Mouse (Mus musculus): ENCODE data around the gene Apoc4. TPM values are rescaled to one million over a fixed set of nuclear protein-coding genes. Genes with fewer than 3 reads are reported as not detected.
A peak's percentile ranks its signal among the peaks of the same experiment; 100 is the strongest.
"Not testable (repeated sequence)": the region's sequence is repeated elsewhere in the genome, so short reads cannot be mapped to it uniquely, and the experiment has no call there.

Apoc4 gene
- total RNA-seq, 2 experiments from 2014 or later: not detected

DNA sequence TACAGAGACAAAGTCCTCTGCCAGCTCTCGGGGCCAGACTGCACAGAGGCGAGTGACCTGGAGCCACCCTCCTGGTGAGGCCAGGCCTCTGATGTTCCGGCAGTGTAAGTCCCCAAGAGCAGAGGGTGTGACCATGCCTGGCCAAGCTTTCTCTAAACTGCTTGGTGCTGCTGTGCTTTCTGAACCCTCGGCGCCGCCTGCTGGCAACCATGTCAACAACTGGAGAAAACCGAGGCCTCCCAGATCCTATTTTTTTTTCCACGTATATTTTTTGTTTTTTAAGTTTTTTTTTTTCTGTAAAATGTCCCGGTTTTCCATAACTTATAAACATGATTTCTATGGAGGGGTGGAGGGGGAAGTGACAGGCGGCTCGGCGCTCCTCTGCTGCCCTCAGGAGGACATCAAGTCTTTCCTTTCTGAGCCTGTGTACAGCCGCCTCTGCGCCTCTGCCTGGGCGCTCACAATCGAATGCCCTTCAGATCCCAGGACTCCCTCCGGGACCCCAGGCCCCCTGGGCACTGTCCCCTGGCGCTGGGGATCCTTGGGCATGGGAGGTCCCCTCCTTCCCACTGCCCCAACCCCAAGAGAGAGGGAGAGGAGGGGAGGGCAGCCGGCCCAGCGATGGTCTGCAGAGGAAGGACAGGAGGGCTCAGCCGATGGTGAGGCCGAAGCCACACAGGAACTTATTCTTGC is 19.9 kb upstream of the Apoc4 start:
- intact Hi-C loops (cut with DNase I): loop anchor here (5.0 kb wide), 1 partner anchor 294 kb away; no protein-coding TSS in a partner anchor
- DNase-seq (ENCODE audit: low spot score): peak; percentile 67

DNA sequence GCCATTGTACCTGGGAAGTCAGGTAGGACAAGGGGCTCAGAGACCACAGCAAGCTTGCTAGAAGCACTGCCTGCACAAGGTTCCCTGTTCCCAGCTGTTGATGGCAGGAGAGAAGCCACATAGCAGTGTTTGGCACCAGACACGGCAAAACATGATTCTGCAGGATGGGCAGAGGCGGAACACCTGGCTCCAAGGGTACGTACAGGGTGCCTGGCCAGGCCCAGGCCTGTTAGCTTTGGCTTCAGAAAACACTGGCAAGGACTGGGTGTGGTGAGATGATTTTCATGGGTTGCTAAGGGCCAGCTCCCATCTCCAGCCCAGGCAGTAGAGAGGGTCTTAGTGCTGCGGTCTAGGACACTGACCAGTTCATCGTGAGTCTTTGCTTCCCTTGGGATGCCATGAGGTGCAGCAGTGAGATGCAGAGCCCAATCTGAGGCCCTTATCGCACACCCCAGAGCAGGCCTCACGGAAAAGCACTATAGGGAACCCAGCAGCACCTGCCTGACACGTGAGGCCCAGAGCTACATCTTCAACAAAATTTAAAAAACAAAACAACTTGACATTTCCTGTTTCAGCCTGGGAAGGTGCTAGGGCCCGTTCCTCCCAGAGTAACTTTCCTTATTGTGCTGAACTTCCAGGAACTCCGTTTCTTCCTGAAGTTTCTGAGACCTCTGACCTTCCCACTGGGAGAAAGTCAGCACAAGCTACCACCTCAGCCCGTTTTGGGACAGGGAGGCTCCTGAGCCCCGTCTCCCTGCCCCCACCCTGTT is 19.2 kb upstream of the Apoc4 start:
- no peak for DNase-seq (ENCODE audit: low spot score)
- intact Hi-C loops (cut with DNase I): loop anchor here (5.0 kb wide), 1 partner anchor 293 kb away; no protein-coding TSS in a partner anchor

DNA sequence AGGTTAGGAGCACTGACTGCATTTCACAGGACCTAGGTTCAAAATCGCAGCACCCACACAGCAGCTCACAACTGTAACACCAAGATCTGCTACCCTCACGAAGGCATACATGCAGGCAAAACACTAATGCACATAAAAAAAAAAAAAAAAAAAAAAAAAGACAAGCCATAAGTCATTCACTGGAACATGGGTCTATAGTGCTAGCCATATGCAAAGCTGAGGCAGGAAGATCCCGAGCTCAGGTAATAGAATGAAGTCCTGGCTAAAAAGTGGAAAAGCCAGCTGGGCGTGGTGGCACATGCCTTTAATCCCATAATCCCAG is 18.5 kb upstream of the Apoc4 start:
- intact Hi-C loops (cut with DNase I): loop anchor here (5.0 kb wide), 1 partner anchor 292 kb away; no protein-coding TSS in a partner anchor
- no peak for DNase-seq (ENCODE audit: low spot score)

DNA sequence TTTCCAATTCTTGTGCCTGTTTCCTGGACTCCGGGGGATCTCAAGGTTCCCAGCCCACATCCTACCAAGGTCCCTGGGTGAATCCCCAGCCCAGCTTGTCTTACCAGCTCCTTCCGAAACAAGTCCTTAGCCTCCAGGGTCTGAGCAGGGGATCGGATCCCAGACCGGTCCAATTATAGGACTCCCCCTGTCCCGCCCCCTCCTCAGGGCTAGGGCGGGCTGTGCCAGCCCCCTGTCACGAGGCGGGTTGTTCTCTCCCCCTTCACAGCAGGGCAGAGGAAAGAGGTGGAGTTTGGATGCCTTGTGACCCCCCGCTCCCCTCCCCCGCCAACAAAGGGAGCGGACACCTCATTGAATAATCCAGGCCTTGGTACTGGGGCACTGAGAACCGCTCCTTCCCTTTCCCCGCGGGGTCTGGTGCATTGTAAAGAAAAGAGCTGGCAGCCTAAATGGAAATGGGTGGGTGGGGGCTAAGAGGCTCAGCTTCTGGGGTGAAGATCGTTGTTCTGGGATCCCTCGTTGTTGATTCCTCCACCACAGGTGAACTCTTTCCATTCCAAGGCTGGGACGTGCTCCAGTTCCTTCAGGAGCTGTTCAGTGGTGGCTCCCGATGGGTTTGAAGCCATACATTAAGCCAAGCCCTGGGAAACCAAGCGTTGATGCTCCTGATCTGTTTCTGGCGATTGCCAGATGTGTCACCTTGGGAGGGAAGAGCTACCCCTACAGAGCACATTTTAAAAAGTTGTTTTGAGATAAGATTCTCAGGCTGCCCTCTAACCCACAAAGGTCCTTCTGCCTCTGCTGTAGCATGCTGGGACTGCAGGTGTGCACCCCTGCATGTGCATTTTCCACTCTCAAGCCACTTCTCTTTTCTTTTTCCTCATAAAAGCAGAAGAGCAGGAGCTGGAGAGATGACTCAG is 17.9 kb upstream of the Apoc4 start, which contains the start of gene Apoe:
TSS of gene Apoe (minus strand) at position 282 of the 920 bp plus-strand sequence.
- intact Hi-C loops (cut with DNase I): no loop called here
- DNase-seq (ENCODE audit: low spot score): peak; percentile 75

DNA sequence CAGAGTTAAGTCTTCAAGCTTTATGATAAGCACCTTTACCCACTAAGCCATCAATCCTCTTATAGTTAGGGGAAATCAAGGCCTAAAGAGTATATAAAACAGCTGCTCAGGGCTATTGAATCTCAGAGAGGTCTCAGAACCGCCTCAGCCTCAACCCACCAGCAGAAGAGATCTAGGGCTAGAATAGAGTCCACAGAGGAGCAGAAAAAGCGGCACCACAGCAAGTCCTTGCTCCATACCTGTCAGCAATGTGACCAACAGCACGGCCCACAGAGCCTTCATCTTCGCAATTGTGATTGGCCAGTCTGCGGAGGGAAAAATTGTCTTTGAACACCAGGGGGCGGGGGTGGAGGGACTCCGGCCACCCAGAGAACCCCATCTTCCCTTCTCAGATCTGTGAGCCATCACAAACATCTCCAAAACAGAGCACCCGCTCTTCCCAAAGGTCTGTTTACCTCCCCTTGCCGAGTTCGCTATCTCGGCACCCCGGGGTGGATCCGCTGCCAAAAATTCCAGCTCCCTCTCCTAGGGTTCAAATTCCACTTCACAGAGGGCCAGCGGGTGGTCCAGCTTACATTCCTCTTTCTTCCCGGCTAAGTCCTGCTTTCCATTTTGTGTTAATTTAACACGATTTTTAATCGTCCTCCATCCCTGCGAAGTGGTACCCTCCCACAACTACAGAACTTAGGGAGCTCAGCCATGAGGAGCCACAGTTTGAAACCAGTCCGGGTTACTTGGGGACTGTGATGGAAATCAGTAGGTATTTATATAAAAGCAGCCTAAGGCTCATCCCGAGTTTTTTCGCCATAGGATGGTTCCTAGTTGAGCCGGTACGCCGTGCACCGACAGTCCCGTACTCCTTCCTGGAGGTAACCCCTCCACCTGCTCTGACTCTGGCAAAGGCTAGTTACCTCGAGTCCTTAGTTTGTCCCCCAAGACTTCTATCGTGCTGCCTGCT is 16.9 kb upstream of the Apoc4 start:
- no peak for DNase-seq (ENCODE audit: low spot score)
- intact Hi-C loops (cut with DNase I): loop anchor here (1.0 kb wide), 1 partner anchor 28 kb away; no protein-coding TSS in a partner anchor

DNA sequence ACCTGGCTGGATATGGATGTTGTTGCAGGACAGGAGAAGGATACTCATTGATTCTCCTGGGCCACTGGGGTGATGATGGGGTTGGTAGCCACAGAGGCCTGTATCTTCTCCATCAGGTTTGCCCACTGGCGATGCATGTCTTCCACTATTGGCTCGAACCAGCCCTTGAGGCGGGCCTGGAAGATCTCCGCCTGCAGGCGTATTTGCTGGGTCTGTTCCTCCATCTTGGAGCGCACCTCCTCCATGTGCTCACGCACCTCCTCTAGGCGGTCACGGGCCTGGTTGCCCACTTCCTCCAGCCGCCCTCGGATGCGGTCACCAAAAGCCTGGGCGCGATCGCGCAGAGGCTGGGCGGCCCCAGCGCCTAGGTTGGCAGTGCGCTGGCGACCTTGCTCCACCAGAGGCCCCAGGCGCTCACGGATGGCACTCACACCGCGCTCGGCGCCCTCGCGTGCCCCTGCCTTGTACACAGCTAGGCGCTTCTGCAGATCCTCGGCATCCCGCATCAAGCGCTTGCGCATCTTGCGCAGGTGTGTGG is 15.1 kb upstream of the Apoc4 start:
- DNase-seq (ENCODE audit: low spot score): no peak
- intact Hi-C loops (cut with DNase I): no loop called here

DNA sequence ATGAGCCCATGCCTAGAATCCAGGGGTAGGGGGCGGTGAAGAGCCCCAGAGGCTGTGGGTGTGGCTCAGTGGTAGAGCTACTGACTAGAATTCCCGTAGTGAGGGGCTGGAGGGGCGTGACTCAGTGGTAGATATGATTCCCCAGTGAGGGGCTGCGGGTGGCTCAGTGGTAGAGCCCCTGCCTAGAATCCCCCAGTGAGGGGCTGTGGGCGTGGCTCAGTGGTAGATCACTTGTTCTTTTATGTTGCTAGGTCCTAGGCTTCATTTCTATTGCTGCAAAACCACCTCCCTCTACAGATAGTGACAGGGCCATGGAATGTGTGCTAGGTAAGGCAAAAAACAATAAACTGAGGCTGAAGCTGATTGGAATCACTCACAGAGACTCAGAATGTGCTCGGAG is 14.6 kb upstream of the Apoc4 start:
- intact Hi-C loops (cut with DNase I): no loop called here

DNA sequence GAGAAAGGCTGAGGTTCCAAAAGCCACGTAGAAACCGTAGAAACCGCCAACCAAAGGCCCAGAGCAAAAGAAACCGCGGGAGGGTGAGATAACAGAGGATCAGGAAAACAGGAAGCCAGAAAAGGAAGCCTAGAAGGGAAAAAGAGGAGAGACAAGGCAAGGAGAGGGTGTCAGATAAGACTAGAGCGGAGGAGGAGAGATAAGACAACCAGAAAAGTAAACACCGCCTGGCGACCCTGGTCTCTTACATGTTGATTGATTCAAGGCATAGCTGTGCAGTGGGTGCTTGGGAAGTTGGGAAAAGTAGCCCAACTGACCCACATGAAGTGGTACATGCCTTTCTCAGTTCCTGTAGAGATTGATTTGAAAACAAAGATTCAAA is 13.9 kb upstream of the Apoc4 start:
- intact Hi-C loops (cut with DNase I): no loop called here
- DNase-seq (ENCODE audit: low spot score): no peak

More for the DNA sequence above, 14.6 kb upstream of the Apoc4 start:
- DNase-seq (ENCODE audit: low spot score): no peak

DNA sequence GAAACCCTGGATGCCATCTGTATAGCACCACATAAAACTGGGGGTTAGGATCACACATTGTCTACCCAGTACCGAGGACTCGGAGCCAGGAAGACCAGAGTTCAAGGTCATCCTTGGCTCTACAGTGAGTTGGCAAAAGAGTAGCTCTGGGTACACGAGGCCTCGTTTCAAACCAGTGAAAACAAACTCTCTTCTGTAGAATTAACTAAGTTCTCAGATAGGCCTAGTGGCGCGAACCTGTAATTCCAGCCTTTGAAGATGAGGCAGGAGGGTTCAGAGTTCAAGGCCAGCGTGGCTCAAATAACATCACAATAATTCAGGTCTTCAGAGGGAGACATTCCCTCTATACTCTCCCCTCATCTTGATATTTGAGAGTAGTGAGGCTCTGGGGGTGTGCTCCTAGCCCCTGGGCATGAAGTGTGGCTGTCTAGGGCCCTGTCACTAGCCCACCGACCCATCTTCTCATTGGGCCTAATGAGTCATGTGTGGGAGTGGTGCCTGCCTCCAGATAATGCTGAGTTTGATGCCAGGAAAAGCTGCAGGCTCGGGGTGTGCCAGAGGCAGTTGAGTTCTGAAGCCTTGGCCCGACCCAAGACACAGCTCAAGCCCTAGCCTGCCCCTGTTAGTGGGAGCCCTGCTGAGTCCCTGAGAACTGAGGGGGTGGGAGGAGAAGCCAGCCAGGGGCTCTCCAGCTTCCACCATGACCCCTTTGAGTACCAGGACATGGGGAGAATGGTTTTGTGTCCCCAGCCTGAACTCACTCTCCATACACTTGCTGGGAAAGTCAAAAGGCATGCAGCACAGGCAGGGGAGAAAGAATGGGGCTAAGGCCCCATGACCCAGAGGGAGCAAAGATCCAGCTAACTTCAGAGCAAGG is 13.3 kb upstream of the Apoc4 start:
- no peak for DNase-seq (ENCODE audit: low spot score)
- intact Hi-C loops (cut with DNase I): no loop called here

DNA sequence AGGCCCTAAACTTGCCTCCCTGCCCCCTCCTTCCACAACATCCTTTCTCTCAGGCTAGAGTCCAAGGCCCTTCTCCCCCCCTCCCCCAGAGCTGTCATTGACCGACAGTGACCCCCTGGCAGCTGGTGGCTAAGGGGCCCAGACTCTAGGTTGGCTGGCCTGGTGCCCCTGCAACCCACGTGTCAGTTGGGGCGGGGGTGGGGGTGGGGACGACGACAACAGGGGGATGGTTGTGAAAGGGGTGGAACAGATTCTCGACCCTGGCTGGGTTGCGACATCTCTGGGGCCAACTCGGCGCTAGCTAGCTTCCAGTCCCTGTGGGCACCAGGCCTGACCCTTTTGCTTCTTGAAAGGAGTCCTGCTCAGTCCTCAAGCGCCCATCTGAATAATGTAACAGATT is 12.1 kb upstream of the Apoc4 start:
- DNase-seq (ENCODE audit: low spot score): peak; percentile 61
- intact Hi-C loops (cut with DNase I): no loop called here

DNA sequence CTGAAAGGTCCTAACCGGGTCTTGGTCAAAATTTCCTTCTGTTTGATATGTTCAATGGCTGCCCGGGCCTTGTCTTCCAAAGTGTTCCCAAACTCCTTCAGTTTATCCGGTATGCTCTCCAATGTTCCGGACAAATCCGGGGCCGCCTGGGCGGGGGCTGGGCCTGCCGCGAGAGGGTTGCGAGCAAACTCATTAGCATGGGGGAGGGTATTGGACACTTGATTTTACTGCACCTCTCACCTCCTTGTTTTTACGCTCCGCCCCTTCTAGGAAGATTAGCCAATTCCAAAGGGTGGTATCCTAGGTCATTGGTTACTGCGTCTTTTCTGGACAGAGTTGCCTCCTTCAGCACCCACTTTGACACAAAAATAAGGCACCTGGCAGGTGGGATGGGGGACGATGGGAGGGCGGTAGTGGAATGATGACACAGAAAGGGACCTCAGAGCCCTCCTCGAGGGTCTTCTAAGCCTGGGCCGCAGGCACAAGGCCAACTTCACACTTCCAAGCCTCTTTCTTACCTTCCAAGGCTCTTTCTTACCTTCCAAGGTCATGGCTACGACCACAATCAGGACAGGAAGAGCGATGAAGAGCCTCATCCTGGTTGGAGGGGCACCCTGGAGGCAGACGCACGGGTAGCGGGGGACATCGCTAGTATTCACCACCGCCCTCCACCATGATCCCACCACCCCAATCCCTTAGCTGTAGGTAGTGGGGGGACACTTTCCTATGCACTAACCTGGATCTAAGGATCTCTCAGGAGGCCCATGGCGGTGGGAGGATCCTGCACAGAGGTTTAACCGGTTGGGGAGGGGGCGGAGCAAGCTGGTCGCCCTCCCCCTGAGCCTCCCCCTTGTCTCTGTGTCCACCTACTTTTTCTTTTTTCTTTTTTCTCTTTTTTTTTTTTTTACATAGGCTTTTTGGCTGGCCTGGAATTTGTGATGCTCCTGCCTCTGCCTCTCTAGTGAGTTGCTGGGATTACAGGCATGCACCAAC is 10.9 kb upstream of the Apoc4 start, which contains the start of gene Apoc1:
TSS of gene Apoc1 (minus strand) at position 788 of the 993 bp plus-strand sequence.
- DNase-seq (ENCODE audit: low spot score): no peak
- intact Hi-C loops (cut with DNase I): no loop called here

DNA sequence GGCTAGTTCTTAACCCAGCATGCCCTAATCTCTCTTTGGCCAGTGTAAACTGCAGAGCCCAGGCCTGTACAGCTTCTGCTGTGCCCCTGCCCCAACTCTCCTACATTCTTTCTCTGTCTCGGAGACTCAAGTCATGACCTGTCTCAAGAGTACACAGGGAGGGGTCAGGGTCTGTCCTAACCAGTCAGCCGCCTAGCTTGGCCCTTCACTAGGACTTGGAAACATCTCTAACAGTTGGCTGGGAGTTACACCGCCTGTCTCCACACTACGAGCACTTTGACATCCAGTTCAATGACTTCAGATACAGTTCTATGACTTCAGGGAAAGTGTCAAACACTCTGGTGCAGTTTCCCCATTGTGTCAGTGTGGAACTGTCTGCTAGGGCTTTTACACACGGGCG is 10.2 kb upstream of the Apoc4 start:
- no peak for DNase-seq (ENCODE audit: low spot score)
- intact Hi-C loops (cut with DNase I): no loop called here

DNA sequence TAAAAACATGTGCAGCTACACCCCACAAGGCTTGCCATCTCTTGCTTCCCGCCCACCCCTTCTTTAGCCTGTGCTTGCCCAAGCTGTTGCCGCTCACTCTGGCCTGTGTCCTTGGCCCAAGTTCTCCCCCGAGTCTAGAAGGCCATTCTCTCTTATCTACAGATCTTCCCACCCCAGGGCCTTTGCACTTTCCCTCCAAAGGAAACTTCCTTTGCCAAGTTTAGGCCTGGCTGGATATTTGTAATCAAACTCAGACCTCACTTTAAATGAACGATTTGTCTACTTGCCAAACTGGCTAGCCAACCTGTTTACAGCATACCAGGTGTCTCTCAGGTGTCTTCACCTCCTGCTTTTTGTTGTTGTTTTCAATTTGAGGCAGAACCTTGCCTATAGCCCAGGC is 9.6 kb upstream of the Apoc4 start:
- intact Hi-C loops (cut with DNase I): no loop called here

DNA sequence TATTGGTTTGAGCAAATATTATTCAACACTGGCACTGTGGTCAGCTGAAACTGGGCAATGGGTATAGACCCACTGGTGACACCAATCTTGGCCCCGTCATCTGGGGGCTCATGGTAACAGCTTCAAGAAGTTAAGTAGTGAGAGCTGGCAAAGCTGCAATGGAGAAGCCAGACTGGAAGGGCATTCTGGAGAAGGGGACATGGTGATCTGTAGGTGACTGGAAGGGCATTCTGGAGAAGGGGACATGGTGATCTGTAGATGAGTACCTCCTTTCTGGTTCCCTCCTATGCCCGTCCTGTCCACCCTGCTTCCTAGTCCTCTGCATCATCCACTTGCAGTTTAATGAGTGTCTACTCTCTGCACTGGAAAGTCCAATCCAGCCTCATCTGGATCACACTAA is 7.3 kb upstream of the Apoc4 start:
- intact Hi-C loops (cut with DNase I): no loop called here
- DNase-seq (ENCODE audit: low spot score): no peak

More for the DNA sequence above, 9.6 kb upstream of the Apoc4 start:
- DNase-seq (ENCODE audit: low spot score): no peak

DNA sequence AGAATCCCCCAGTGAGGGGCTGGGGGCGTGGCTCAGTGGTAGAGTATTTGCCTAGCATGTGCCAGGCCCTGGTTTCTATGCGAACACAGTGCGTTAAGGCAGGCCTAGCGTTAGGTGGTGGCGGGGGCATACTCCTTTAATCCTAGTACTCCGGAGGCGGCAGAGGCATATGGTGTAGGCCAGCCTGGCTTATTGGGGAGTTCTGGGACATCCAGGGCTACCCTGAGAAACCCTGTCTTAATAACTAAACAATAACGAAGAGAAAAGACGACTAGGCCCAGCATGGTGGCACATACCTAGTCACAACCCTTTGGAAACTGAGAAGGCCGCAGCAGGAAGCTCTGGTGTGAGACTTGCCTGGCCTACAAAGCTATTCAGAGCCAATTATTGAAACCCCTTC is 6.8 kb upstream of the Apoc4 start:
- no peak for DNase-seq (ENCODE audit: low spot score)
- intact Hi-C loops (cut with DNase I): no loop called here

DNA sequence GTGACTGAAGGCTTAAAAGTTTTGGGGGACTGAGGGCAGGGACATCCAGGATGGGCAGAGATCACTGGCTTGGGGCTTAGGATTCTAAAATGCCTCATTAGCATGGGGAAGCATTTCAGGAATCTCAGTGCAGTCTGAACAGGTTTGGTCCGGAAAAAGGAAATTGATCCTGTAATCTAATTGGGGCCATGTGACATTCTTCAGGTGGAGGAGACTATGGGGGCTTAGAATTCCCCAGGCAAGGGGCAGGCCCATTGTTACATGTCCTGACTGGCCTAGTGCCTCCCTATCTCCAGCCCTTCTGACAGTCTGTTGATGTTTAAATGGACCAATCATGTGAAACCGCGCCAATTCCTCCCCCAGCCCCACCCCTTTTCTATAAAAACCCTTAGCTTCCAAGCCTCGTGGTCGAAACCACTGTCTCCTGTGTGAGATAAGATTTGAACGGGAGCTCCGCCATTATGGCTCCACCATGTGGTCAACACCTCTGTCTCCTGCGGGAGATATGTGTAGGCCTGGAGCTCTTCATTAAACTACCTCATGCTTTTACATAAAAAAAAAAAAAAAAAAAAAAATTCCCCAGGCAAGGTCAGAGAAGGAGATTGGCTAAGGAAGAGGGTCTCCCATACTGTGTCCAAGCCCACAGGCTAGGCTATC is 5.8 kb upstream of the Apoc4 start:
- intact Hi-C loops (cut with DNase I); DNase-seq (ENCODE audit: low spot score): not testable (repeated sequence)

All from heart, postnatal 25 days (tissue).